Mouse (Mus musculus) kidney, postnatal 25 days (tissue): ENCODE results near the gene Cd300a.
"Not testable (repeated sequence)": the region's sequence is repeated elsewhere in the genome, so short reads cannot be mapped to it uniquely, and the experiment has no call there.

ENCODE experiments used
- DNase-seq, 2 experiments: peaks; one replicate each; pipeline ENCODE4 v3.0.0; 2021; ENCODE audit warnings: mixed read lengths in 2 of 2

Cd300a gene

GRCm38 (mm10) chr11:114909538-114909937 is 19.7 kb downstream of the Cd300a start:
- DNase-seq = not testable (repeated sequence)

- DNase-seq = peak; percentile 71 to 83
Observed at GRCm38 (mm10) chr11:114912847-114913246, 23.0 kb downstream of the Cd300a start.

GRCm38 (mm10) chr11:114914978-114915377 is 25.1 kb downstream of the Cd300a start:
- DNase-seq = no peak

GRCm38 (mm10) chr11:114917120-114917519 is 27.3 kb downstream of the Cd300a start:
- DNase-seq = no peak

GRCm38 (mm10) chr11:114922439-114922838 is 32.6 kb downstream of the Cd300a start:
- DNase-seq = no peak

GRCm38 (mm10) chr11:114923961-114924360 is 34.1 kb downstream of the Cd300a start:
- DNase-seq = peak in 1 of 2 experiments; percentile 48

GRCm38 (mm10) chr11:114929581-114929980 is 39.7 kb downstream of the Cd300a start:
- DNase-seq = no peak

GRCm38 (mm10) chr11:114931041-114931440 is 41.2 kb downstream of the Cd300a start:
- no peak for DNase-seq

GRCm38 (mm10) chr11:114933591-114933990 is 43.8 kb downstream of the Cd300a start:
- DNase-seq = no peak

- no peak for DNase-seq
Observed at GRCm38 (mm10) chr11:114934144-114934543, 44.3 kb downstream of the Cd300a start, which contains the start of gene Cd300lb. Gene Cd300lb (minus strand): TSS chr11:114934386.
